Mouse (Mus musculus): Measurements from ENCODE around the gene Tjap1. TPM values are rescaled to one million over a fixed set of nuclear protein-coding genes. Genes with fewer than 3 reads are reported as not detected.

Gene Tjap1
- polyA plus RNA-seq, 1 experiment from 2014 or later: 26.4 TPM

GRCm38 (mm10) chr17:46310515-46310914 lies 27.7 kb upstream of the Tjap1 start:
- H3K9me3 ChIP-seq (ENCODE audit: control insufficient read depth, low read length): no peaks in the 10 kb centered on the region
- H3K36me3 ChIP-seq (ENCODE audit: control insufficient read depth, insufficient read depth, low read length): no peaks in the 10 kb centered on the region
- H3K4me1 ChIP-seq (replicated peaks; ENCODE audit: control insufficient read depth, insufficient read depth, low read length): no peaks in the 10 kb centered on the region
- DNase-seq (ENCODE audit: low spot score): no peak
- no peak overlapping the region for H3K4me3 ChIP-seq (ENCODE audit: low read depth, low read length)
- no peak for ATAC-seq (replicated peaks; ENCODE audit: low FRiP score)
- 77% methylated on average over 10 of the region's 10 CpGs for WGBS
- H3K27me3 ChIP-seq (replicated peaks; ENCODE audit: control insufficient read depth, insufficient read depth, low read length): no peaks in the 10 kb centered on the region
- no peak overlapping the region for H3K4me2 ChIP-seq
- H3K9ac ChIP-seq (ENCODE audit: low read depth, low read length): no peak overlapping the region
- H3K27ac ChIP-seq (ENCODE audit: low read depth, low read length): no peak overlapping the region

- Histone ChIP-seq H3K9me3 (ENCODE audit: control insufficient read depth, low read length) (no peaks in the 10 kb centered on the region), H3K4me2 (no peak overlapping the region), H3K4me1 (replicated peaks; ENCODE audit: control insufficient read depth, insufficient read depth, low read length) (no peaks in the 10 kb centered on the region), H3K27me3 (replicated peaks; ENCODE audit: control insufficient read depth, insufficient read depth, low read length) (no peaks in the 10 kb centered on the region), H3K36me3 (ENCODE audit: control insufficient read depth, insufficient read depth, low read length) (no peaks in the 10 kb centered on the region), H3K4me3 (ENCODE audit: low read depth, low read length) (no peak overlapping the region), H3K9ac (ENCODE audit: low read depth, low read length) (no peak overlapping the region), H3K27ac (ENCODE audit: low read depth, low read length) (no peak overlapping the region)
- WGBS: 79% methylated on average over 12 of the region's 12 CpGs
- ATAC-seq (replicated peaks; ENCODE audit: low FRiP score) (no peak), DNase-seq (ENCODE audit: low spot score) (no peak)
Measured at GRCm38 (mm10) chr17:46309835-46310234, 27.0 kb upstream of the Tjap1 start.

- no peak overlapping the region for H3K9ac ChIP-seq (ENCODE audit: low read depth, low read length)
- WGBS: 87% methylated on average over 15 of the region's 15 CpGs
- H3K4me1 ChIP-seq (replicated peaks; ENCODE audit: control insufficient read depth, insufficient read depth, low read length): no peaks in the 10 kb centered on the region
- H3K4me3 ChIP-seq (ENCODE audit: low read depth, low read length): no peak overlapping the region
- H3K36me3 ChIP-seq (ENCODE audit: control insufficient read depth, insufficient read depth, low read length): no peaks in the 10 kb centered on the region
- no peak overlapping the region for H3K27ac ChIP-seq (ENCODE audit: low read depth, low read length)
- no peak for ATAC-seq (replicated peaks; ENCODE audit: low FRiP score)
- H3K27me3 ChIP-seq (replicated peaks; ENCODE audit: control insufficient read depth, insufficient read depth, low read length): no peaks in the 10 kb centered on the region
- H3K9me3 ChIP-seq (ENCODE audit: control insufficient read depth, low read length): no peaks in the 10 kb centered on the region
- no peak overlapping the region for H3K4me2 ChIP-seq
- no peak for DNase-seq (ENCODE audit: low spot score)
Measured at GRCm38 (mm10) chr17:46306956-46307355, 24.1 kb upstream of the Tjap1 start.

GRCm38 (mm10) chr17:46304184-46304583 lies 21.4 kb upstream of the Tjap1 start:
- H3K36me3 ChIP-seq (ENCODE audit: control insufficient read depth, insufficient read depth, low read length): no peaks in the 10 kb centered on the region
- DNase-seq (ENCODE audit: low spot score) (no peak), ATAC-seq (replicated peaks; ENCODE audit: low FRiP score) (no peak)
- peaks cover 3% of the 10 kb centered on the region for H3K27me3 ChIP-seq (replicated peaks; ENCODE audit: control insufficient read depth, insufficient read depth, low read length)
- H3K9ac ChIP-seq (ENCODE audit: low read depth, low read length): no peak overlapping the region
- WGBS: 89% methylated on average over 9 of the region's 9 CpGs
- H3K9me3 ChIP-seq (ENCODE audit: control insufficient read depth, low read length): no peaks in the 10 kb centered on the region
- no peak overlapping the region for H3K27ac ChIP-seq (ENCODE audit: low read depth, low read length)
- no peak overlapping the region for H3K4me2 ChIP-seq
- H3K4me1 ChIP-seq (replicated peaks; ENCODE audit: control insufficient read depth, insufficient read depth, low read length): no peaks in the 10 kb centered on the region
- H3K4me3 ChIP-seq (ENCODE audit: low read depth, low read length): no peak overlapping the region

- peaks cover 9% of the 10 kb centered on the region for H3K4me1 ChIP-seq (replicated peaks; ENCODE audit: control insufficient read depth, insufficient read depth, low read length)
- H3K9me3 ChIP-seq (ENCODE audit: control insufficient read depth, low read length): no peaks in the 10 kb centered on the region
- DNase-seq (ENCODE audit: low spot score): no peak
- no peaks in the 10 kb centered on the region for H3K36me3 ChIP-seq (ENCODE audit: control insufficient read depth, insufficient read depth, low read length)
- 75% methylated on average over 12 of the region's 12 CpGs for WGBS
- H3K4me2 ChIP-seq: no peak overlapping the region
- no peak overlapping the region for H3K4me3 ChIP-seq (ENCODE audit: low read depth, low read length)
- no peak overlapping the region for H3K27ac ChIP-seq (ENCODE audit: low read depth, low read length)
- peaks cover 25% of the 10 kb centered on the region for H3K27me3 ChIP-seq (replicated peaks; ENCODE audit: control insufficient read depth, insufficient read depth, low read length)
- ATAC-seq (replicated peaks; ENCODE audit: low FRiP score): no peak
- no peak overlapping the region for H3K9ac ChIP-seq (ENCODE audit: low read depth, low read length)
Measured at GRCm38 (mm10) chr17:46301892-46302291, 19.1 kb upstream of the Tjap1 start.

GRCm38 (mm10) chr17:46298220-46298913 lies 15.5 kb upstream of the Tjap1 start:
- H3K9me3 ChIP-seq (ENCODE audit: control insufficient read depth, low read length): no peaks in the 10 kb centered on the region
- peaks cover 9% of the 10 kb centered on the region for H3K4me1 ChIP-seq (replicated peaks; ENCODE audit: control insufficient read depth, insufficient read depth, low read length)
- WGBS: under 1% methylated on average over 47 of the region's 48 CpGs
- H3K27ac ChIP-seq (ENCODE audit: low read depth, low read length): no peak overlapping the region
- DNase-seq (ENCODE audit: low spot score) (peak; percentile 80), ATAC-seq (replicated peaks; ENCODE audit: low FRiP score) (peak; percentile 53; the same call in 1 of the 2 replicates)
- peak overlapping the region; percentile 59 for H3K4me3 ChIP-seq (ENCODE audit: low read depth, low read length)
- peak overlapping the region; percentile 91 for H3K4me2 ChIP-seq
- H3K9ac ChIP-seq (ENCODE audit: low read depth, low read length): 0 out of 2 replicates have a peak overlapping the region, but pooled peaks have one; percentile 25
- H3K27me3 ChIP-seq (replicated peaks; ENCODE audit: control insufficient read depth, insufficient read depth, low read length): peaks cover 52% of the 10 kb centered on the region
- no peaks in the 10 kb centered on the region for H3K36me3 ChIP-seq (ENCODE audit: control insufficient read depth, insufficient read depth, low read length)

- WGBS: 1% methylated on average over 78 of the region's 86 CpGs
- no peak within 1 kb of the TSS for H3K27ac ChIP-seq (ENCODE audit: low read depth, low read length)
- peaks cover 9% of the 10 kb centered on the region for H3K4me1 ChIP-seq (replicated peaks; ENCODE audit: control insufficient read depth, insufficient read depth, low read length)
- peak within 1 kb of the TSS; percentile 59 for H3K4me3 ChIP-seq (ENCODE audit: low read depth, low read length)
- H3K9me3 ChIP-seq (ENCODE audit: control insufficient read depth, low read length): no peaks in the 10 kb centered on the region
- ATAC-seq (replicated peaks; ENCODE audit: low FRiP score): no peak
- H3K27me3 ChIP-seq (replicated peaks; ENCODE audit: control insufficient read depth, insufficient read depth, low read length): peaks cover 56% of the 10 kb centered on the region
- H3K4me2 ChIP-seq: peak within 1 kb of the TSS; percentile 91
- no peak for DNase-seq (ENCODE audit: low spot score)
- H3K36me3 ChIP-seq (ENCODE audit: control insufficient read depth, insufficient read depth, low read length): no peaks in the 10 kb centered on the region
- H3K9ac ChIP-seq (ENCODE audit: low read depth, low read length): peak within 1 kb of the TSS; percentile 25; the same call in 1 of the 2 replicates
Measured at GRCm38 (mm10) chr17:46297364-46298219, 14.8 kb upstream of the Tjap1 start, which contains the start of gene Dlk2. Dlk2 (plus strand) TSS chr17:46297421.

GRCm38 (mm10) chr17:46297028-46297363 lies 14.2 kb upstream of the Tjap1 start:
- H3K27me3 ChIP-seq (replicated peaks; ENCODE audit: control insufficient read depth, insufficient read depth, low read length): peaks cover 60% of the 10 kb centered on the region
- DNase-seq (ENCODE audit: low spot score): no peak
- no peak overlapping the region for H3K27ac ChIP-seq (ENCODE audit: low read depth, low read length)
- no peak overlapping the region for H3K9ac ChIP-seq (ENCODE audit: low read depth, low read length)
- WGBS: 13% methylated on average over 6 of the region's 6 CpGs
- peak overlapping the region; percentile 91 for H3K4me2 ChIP-seq
- no peaks in the 10 kb centered on the region for H3K36me3 ChIP-seq (ENCODE audit: control insufficient read depth, insufficient read depth, low read length)
- peaks cover 9% of the 10 kb centered on the region for H3K4me1 ChIP-seq (replicated peaks; ENCODE audit: control insufficient read depth, insufficient read depth, low read length)
- H3K9me3 ChIP-seq (ENCODE audit: control insufficient read depth, low read length): no peaks in the 10 kb centered on the region
- peak overlapping the region; percentile 59 for H3K4me3 ChIP-seq (ENCODE audit: low read depth, low read length)
- ATAC-seq (replicated peaks; ENCODE audit: low FRiP score): no peak
